Mouse (Mus musculus) hindbrain, embryonic 16.5 days (tissue): Measurements from ENCODE around the gene Rffl. TPM values are rescaled to one million over a fixed set of nuclear protein-coding genes. Genes with fewer than 3 reads are reported as not detected.

Experiments used
- ATAC-seq: fragments of 200-750 bp; cut with Nextera tagmentation; 2 replicates; pipeline ENCODE4 v1.8.0; 2017; ENCODE audit warnings: moderate TSS enrichment, moderate library complexity
- H3K27ac ChIP-seq: fragments of 300-500 bp; sonication (generic); 2 replicates; pipeline ENCODE4 v1.5.1; 2014; ENCODE audit warnings: low read depth, mild to moderate bottlenecking, control low read depth, low read length, moderate library complexity
- H3K27me3 ChIP-seq: fragments of 300-500 bp; sonication (generic); replicated peaks from 2 replicates; pipeline ENCODE4 v1.6.1; 2014; ENCODE audit warnings: low read length; ENCODE audit not compliant: control insufficient read depth, insufficient read depth
- H3K36me3 ChIP-seq: fragments of 300-500 bp; sonication (generic); 2 replicates; pipeline ENCODE4 v1.6.1; 2014; ENCODE audit warnings: mild to moderate bottlenecking, low read length, moderate library complexity, mixed read lengths; ENCODE audit not compliant: control insufficient read depth, insufficient read depth
- H3K4me1 ChIP-seq: fragments of 300-500 bp; sonication (generic); 2 replicates; pipeline ENCODE4 v1.6.1; 2014; ENCODE audit warnings: low read depth, low read length; ENCODE audit not compliant: control insufficient read depth, insufficient read depth
- H3K4me2 ChIP-seq: fragments of 300-500 bp; sonication (generic); 2 replicates; pipeline ENCODE4 v1.6.1; 2014; ENCODE audit warnings: mild to moderate bottlenecking, low read length, control low read depth, moderate library complexity
- H3K4me3 ChIP-seq: fragments of 300-500 bp; sonication (generic); 2 replicates; pipeline ENCODE4 v1.5.1; 2014; ENCODE audit warnings: mild to moderate bottlenecking, low read length, control low read depth, moderate library complexity
- H3K9ac ChIP-seq: fragments of 300-500 bp; sonication (generic); 2 replicates; pipeline ENCODE4 v1.6.1; 2014; ENCODE audit warnings: low read depth, mild to moderate bottlenecking, control low read depth, low read length, moderate library complexity
- H3K9me3 ChIP-seq: fragments of 300-500 bp; sonication (generic); 2 replicates; pipeline ENCODE4 v1.6.1; 2014; ENCODE audit warnings: mild to moderate bottlenecking, low read length, moderate library complexity; ENCODE audit not compliant: control insufficient read depth
- WGBS: fragments of 180-500 bp; shearing (Covaris S2); extraction: QIAGEN DNeasy Blood & Tissue Kit; methylation state at CpG from one replicate; pipeline ENCODE4 v1.1.7; 2014; 5-methylcytosine and 5-hydroxymethylcytosine counted together
- polyA plus RNA-seq: library from polyadenylated mRNA; unstranded; fragments of >200 nt; fragmentation: Nextera tagmentation; extraction: Ambion mirVana; gene quantifications from 2 replicates; pipeline ENCODE4 v1.2.1, GENCODE M21; 2015

Rffl gene
- 3.7 and 3.9 TPM in 2 replicates for polyA plus RNA-seq

- peak; percentile 98 for ATAC-seq
- H3K27ac ChIP-seq: peak within 1 kb of the TSS; percentile 49; the same call in 1 of the 2 replicates
- under 1% methylated on average over 42 of the region's 43 CpGs for WGBS
Observed at GRCm38 (mm10) chr11:82871031-82871446, at the start of gene Rffl. Rffl (minus strand) TSS chr11:82871210.

DNA sequence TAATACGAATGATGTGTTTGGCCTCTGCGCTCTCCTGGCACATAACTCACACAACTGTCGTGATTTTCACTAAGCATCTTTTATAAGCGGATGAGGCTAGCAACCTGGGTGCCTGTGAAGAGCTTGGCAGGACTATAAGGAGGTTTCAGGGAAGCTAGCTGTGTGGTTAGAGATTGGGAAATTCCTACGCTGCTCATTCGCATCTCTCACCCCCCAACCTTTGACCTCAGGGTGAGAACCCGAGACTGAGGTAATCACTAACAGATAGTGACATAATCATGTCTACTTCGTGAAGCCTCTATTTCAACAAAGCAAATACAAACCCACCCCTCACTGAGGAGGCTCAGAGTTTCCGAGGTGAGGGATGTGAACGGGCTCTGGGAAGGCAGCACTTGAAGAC is 49.8 kb upstream of the Rffl start:
- H3K4me2 ChIP-seq: no peak overlapping the region
- H3K4me3 ChIP-seq: no peak overlapping the region
- no peaks in the 10 kb centered on the region for H3K9me3 ChIP-seq
- no peak overlapping the region for H3K27ac ChIP-seq
- no peak overlapping the region for H3K9ac ChIP-seq
- ATAC-seq: no peak
- H3K27me3 ChIP-seq: no peaks in the 10 kb centered on the region
- WGBS: 63% methylated on average over 10 of the region's 10 CpGs
- no peaks in the 10 kb centered on the region for H3K4me1 ChIP-seq
- H3K36me3 ChIP-seq: no peaks in the 10 kb centered on the region

More at GRCm38 (mm10) chr11:82871031-82871446, at the start of gene Rffl:
- Histone ChIP-seq H3K4me1 (peaks cover 7% of the 10 kb centered on the region), H3K9me3 (no peaks in the 10 kb centered on the region), H3K4me2 (peak within 1 kb of the TSS; percentile 81), H3K27me3 (no peaks in the 10 kb centered on the region), H3K9ac (peak within 1 kb of the TSS; percentile 75), H3K36me3 (no peaks in the 10 kb centered on the region), H3K4me3 (peak within 1 kb of the TSS; percentile 72)

DNA sequence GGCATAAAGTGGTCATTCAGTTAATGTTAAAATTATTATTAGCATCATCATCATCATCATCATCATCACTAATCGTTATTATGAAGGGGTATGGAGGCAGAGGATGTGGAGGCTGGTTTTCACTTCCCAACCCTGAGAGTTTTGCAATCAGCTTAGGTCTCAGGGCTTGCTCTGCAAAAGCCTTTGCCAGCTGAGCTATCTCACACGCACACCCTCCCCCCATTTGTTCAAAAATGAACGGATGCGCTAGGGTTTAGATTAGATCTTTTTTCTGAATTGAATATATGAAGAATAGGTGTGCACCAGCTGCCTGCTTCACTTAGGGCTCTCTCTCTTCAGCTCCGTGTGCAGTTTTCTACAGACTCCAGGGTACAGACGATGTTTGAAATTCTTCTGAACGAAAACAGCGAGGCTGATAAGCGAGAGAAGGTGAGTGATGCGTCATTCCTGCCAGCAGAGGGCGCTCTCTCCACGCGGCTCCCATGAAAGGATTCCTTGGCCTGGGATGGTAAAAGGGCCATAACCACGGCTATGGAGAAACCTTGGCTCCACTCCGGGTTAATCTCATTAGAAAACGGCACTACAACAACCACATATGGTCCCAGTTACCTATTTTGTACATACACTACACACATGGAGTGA is 43.8 kb upstream of the Rffl start:
- no peaks in the 10 kb centered on the region for H3K36me3 ChIP-seq
- 8% methylated on average over 16 of the region's 16 CpGs for WGBS
- H3K9ac ChIP-seq: peak overlapping the region; percentile 54; the same call in 1 of the 2 replicates
- H3K4me1 ChIP-seq: no peaks in the 10 kb centered on the region
- H3K4me3 ChIP-seq: peak overlapping the region; percentile 26
- H3K27me3 ChIP-seq: peaks cover 6% of the 10 kb centered on the region
- H3K9me3 ChIP-seq: no peaks in the 10 kb centered on the region
- H3K27ac ChIP-seq: no peak overlapping the region
- H3K4me2 ChIP-seq: peak overlapping the region; percentile 56
- ATAC-seq: peak; percentile 70

DNA sequence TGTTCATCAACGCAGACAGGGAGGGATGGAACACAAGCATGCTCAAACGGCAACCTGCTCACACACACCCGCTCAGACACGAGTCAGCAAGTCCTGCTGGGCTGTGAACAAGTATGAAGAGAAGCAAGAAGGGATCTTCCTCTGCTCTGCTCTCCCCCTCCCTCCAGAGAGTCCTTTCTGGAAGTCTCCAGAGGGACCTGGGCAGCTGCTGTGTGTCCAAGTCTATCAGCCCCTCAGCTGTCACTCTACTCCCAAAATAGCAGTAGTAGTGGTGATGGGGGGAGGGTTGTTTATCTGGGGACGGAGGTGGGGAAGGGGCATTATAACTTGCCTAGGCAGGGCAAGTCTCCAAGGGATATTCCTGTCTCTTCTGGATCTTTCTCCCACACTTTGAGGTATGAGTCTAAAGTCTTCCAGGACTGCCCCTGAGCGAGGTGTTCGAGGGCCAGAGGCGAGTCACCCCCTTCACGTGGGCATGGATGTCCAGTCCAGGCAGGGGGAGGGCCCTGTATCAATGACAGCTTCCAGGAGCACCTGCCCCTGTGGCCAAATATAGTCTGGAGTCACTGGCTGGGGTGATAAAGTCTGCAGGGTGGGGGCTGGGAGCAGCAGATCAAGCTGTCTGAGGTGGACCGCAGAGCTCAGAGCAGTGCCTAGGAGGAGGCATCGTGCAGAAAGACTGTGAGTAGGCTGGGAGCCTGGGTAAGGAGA is 39.8 kb upstream of the Rffl start:
- ATAC-seq: no peak
- peaks cover 6% of the 10 kb centered on the region for H3K27me3 ChIP-seq
- H3K36me3 ChIP-seq: peaks cover 2% of the 10 kb centered on the region
- H3K9me3 ChIP-seq: no peaks in the 10 kb centered on the region
- no peak overlapping the region for H3K4me3 ChIP-seq
- H3K9ac ChIP-seq: no peak overlapping the region; the same call in 1 of the 2 replicates
- peaks cover 8% of the 10 kb centered on the region for H3K4me1 ChIP-seq
- no peak overlapping the region for H3K27ac ChIP-seq
- 84% methylated on average over 11 of the region's 11 CpGs for WGBS
- H3K4me2 ChIP-seq: no peak overlapping the region

GRCm38 (mm10) chr11:82910250-82910649 is 39.2 kb upstream of the Rffl start, which contains the start of gene Unc45b:
Unc45b (plus strand) TSS chr11:82910550.
- 88% methylated on average over 4 of the region's 4 CpGs for WGBS

GRCm38 (mm10) chr11:82908608-82908989 is 37.6 kb upstream of the Rffl start:
- Histone ChIP-seq H3K4me2 (peak overlapping the region; percentile 40), H3K9ac (no peak overlapping the region), H3K27ac (no peak overlapping the region), H3K36me3 (peaks cover 17% of the 10 kb centered on the region), H3K9me3 (no peaks in the 10 kb centered on the region), H3K27me3 (peaks cover 3% of the 10 kb centered on the region), H3K4me1 (peaks cover 8% of the 10 kb centered on the region), H3K4me3 (peak overlapping the region; percentile 67; the same call in 1 of the 2 replicates)
- ATAC-seq: no peak
- WGBS: 77% methylated on average over 3 of the region's 10 CpGs

More at GRCm38 (mm10) chr11:82910250-82910649, 39.2 kb upstream of the Rffl start, which contains the start of gene Unc45b:
- H3K27ac ChIP-seq: no peak within 1 kb of the TSS
- H3K4me2 ChIP-seq: no peak within 1 kb of the TSS
- peaks cover 7% of the 10 kb centered on the region for H3K36me3 ChIP-seq
- H3K4me1 ChIP-seq: peaks cover 8% of the 10 kb centered on the region
- H3K9ac ChIP-seq: no peak within 1 kb of the TSS; the same call in 1 of the 2 replicates
- no peak for ATAC-seq
- peaks cover 6% of the 10 kb centered on the region for H3K27me3 ChIP-seq
- no peak within 1 kb of the TSS for H3K4me3 ChIP-seq
- H3K9me3 ChIP-seq: no peaks in the 10 kb centered on the region

- 1% methylated on average over 71 of the region's 73 CpGs for WGBS
- H3K4me1 ChIP-seq: peaks cover 8% of the 10 kb centered on the region
- peak within 1 kb of the TSS; percentile 37; the same call in 1 of the 2 replicates for H3K27ac ChIP-seq
- peak; percentile 88 for ATAC-seq
- H3K27me3 ChIP-seq: peaks cover 3% of the 10 kb centered on the region
- H3K9me3 ChIP-seq: no peaks in the 10 kb centered on the region
- peak within 1 kb of the TSS; percentile 63 for H3K4me2 ChIP-seq
- H3K4me3 ChIP-seq: peak within 1 kb of the TSS; percentile 67
- peaks cover 18% of the 10 kb centered on the region for H3K36me3 ChIP-seq
- H3K9ac ChIP-seq: peak within 1 kb of the TSS; percentile 81
Observed at GRCm38 (mm10) chr11:82907651-82908607, 36.9 kb upstream of the Rffl start, which contains the start of gene Nle1. Nle1 (minus strand) TSS chr11:82908411.

GRCm38 (mm10) chr11:82905816-82906215 is 34.8 kb upstream of the Rffl start:
- H3K4me1 ChIP-seq: peaks cover 8% of the 10 kb centered on the region
- no peak overlapping the region for H3K4me3 ChIP-seq
- no peak overlapping the region for H3K27ac ChIP-seq
- peaks cover 30% of the 10 kb centered on the region for H3K36me3 ChIP-seq
- no peak overlapping the region for H3K4me2 ChIP-seq
- ATAC-seq: no peak
- H3K27me3 ChIP-seq: peaks cover 2% of the 10 kb centered on the region
- WGBS: 95% methylated on average over 5 of the region's 5 CpGs
- no peaks in the 10 kb centered on the region for H3K9me3 ChIP-seq
- no peak overlapping the region for H3K9ac ChIP-seq
